Mouse (Mus musculus) cerebellum, postnatal 10 days (tissue): ENCODE measurements at regions not wholly inside any gene's neighbourhood (a gene's known extent, or its start where the extent isn't known, plus 50 kb on each side); places are given as distances from the start of the nearest gene placed in this dataset.
"Not testable (repeated sequence)": the region's sequence is repeated elsewhere in the genome, so short reads cannot be mapped to it uniquely, and the experiment has no call there.

Experiments used
- DNase-seq, 2 experiments: peaks; one replicate each; pipeline ENCODE4 v3.0.0; 2021; ENCODE audit warnings: mixed read lengths in 2 of 2

- no peak for DNase-seq
Measured at GRCm38 (mm10) chr12:65425440-65425839, 200.1 kb downstream of the Wdr20rt start.

- DNase-seq = peak in 1 of 2 experiments; percentile 12
Measured at GRCm38 (mm10) chr12:65426884-65427283, 201.6 kb downstream of the Wdr20rt start.

- DNase-seq = no peak
Measured at GRCm38 (mm10) chr12:65428214-65428981, 203.1 kb downstream of the Wdr20rt start.

- no peak for DNase-seq
Measured at GRCm38 (mm10) chr12:65450845-65451244, 225.5 kb downstream of the Wdr20rt start.

- DNase-seq = no peak
Measured at GRCm38 (mm10) chr12:65455683-65456082, 230.4 kb downstream of the Wdr20rt start.

GRCm38 (mm10) chr12:65456956-65457355 is 231.6 kb downstream of the Wdr20rt start:
- DNase-seq = no peak

- DNase-seq = no peak
Measured at GRCm38 (mm10) chr12:65464246-65464645, 238.9 kb downstream of the Wdr20rt start.

- DNase-seq = not testable (repeated sequence)
Measured at GRCm38 (mm10) chr12:65478674-65479073, 253.4 kb downstream of the Wdr20rt start.

GRCm38 (mm10) chr12:65480829-65481228 is 255.5 kb downstream of the Wdr20rt start:
- no peak for DNase-seq

- no peak for DNase-seq
Measured at GRCm38 (mm10) chr12:65491092-65491491, 265.8 kb downstream of the Wdr20rt start.

- no peak for DNase-seq
Measured at GRCm38 (mm10) chr12:65494388-65495030, 269.2 kb downstream of the Wdr20rt start.

GRCm38 (mm10) chr12:65496613-65497012 is 271.3 kb downstream of the Wdr20rt start:
- DNase-seq = no peak

- DNase-seq = no peak
Measured at GRCm38 (mm10) chr12:65497602-65498001, 272.3 kb downstream of the Wdr20rt start.

GRCm38 (mm10) chr12:65501459-65501858 is 276.1 kb downstream of the Wdr20rt start:
- no peak for DNase-seq

GRCm38 (mm10) chr12:65502045-65502444 is 276.7 kb downstream of the Wdr20rt start:
- DNase-seq = no peak

- no peak for DNase-seq
Measured at GRCm38 (mm10) chr12:65513070-65513469, 287.8 kb downstream of the Wdr20rt start.

- DNase-seq = no peak
Measured at GRCm38 (mm10) chr12:65534142-65534690, 308.9 kb downstream of the Wdr20rt start.

- no peak for DNase-seq
Measured at GRCm38 (mm10) chr12:65548301-65548700, 323.0 kb downstream of the Wdr20rt start.

GRCm38 (mm10) chr12:65552230-65552629 is 326.9 kb downstream of the Wdr20rt start:
- DNase-seq = no peak

GRCm38 (mm10) chr12:65559036-65559435 is 333.7 kb downstream of the Wdr20rt start:
- DNase-seq = no peak

- no peak for DNase-seq
Measured at GRCm38 (mm10) chr12:65559809-65560208, 334.5 kb downstream of the Wdr20rt start.

GRCm38 (mm10) chr12:65571633-65572032 is 346.3 kb downstream of the Wdr20rt start:
- peak; percentile 2 to 5 for DNase-seq

- DNase-seq = no peak
Measured at GRCm38 (mm10) chr12:65593559-65593958, 368.2 kb downstream of the Wdr20rt start.

GRCm38 (mm10) chr12:65594075-65594474 is 368.8 kb downstream of the Wdr20rt start:
- no peak for DNase-seq
